Mouse (Mus musculus) neural tube, embryonic 10.5 days (tissue): ENCODE results near the gene Dgkg.
A peak's percentile ranks its signal among the peaks of the same experiment; 100 is the strongest.

Experiments used
- DNase-seq: peaks from one replicate; pipeline ENCODE4 v3.0.0-alpha.2; 2017; ENCODE audit warnings: low spot score; ENCODE audit errors: extremely low spot score

Gene Dgkg

DNA sequence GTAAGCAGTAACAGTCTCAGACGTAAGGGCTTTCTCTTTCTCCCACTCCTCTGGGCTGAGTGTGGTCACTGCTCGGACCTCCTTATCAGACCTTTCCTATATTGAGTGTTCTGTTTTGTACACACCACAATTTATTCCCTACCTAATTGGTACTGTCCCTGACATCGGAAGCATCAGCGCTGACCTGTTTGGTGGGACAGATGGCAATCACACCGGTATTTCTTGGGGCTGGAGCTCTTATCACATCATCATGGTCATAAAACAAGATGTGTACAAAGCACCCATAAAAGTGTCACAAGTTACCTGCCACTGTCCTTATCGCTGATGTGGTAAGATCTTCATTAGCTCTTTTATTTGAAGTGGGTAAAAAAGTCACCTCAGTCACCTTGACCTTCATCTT is 155.2 kb downstream of the Dgkg start:
- DNase-seq: no peak

DNA sequence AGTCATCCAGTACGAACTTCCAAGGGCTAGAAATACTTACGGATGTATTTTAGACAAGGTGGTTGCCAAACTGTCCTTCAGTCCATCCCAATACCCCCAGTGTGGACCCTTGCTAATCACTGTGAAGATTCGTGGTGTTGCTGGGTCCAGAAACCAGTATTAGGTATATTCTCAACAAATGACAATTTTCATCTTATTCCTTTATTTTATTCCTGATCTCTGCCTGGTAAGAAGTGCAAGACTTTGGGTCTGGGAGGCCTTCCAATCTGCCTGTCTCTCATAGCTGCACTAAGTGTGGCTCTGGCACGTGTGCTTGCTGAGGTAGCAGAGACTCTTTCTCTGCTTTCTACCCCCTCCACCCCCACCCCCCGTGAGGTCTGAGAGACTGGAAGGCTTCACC is 156.5 kb downstream of the Dgkg start:
- no peak for DNase-seq

DNA sequence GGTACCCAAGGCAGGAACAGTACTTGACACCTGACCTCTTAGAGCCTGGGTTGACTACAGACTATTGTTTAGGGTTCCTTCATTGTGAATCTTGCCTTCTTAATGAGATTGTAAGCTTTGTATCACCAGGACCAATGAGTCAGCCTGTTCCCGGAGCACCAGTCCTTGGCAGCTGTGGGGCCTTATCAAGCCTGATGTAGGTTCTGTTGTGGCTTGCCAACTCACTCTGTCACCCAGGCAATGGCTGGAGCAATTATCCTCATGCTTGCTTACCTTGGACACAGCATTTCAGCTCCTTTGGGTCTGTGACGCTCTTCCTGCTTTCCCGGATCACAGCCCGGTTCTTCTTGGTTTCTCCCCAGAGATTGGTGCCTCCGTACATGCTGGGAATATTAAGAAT is 157.1 kb downstream of the Dgkg start:
- DNase-seq: no peak

DNA sequence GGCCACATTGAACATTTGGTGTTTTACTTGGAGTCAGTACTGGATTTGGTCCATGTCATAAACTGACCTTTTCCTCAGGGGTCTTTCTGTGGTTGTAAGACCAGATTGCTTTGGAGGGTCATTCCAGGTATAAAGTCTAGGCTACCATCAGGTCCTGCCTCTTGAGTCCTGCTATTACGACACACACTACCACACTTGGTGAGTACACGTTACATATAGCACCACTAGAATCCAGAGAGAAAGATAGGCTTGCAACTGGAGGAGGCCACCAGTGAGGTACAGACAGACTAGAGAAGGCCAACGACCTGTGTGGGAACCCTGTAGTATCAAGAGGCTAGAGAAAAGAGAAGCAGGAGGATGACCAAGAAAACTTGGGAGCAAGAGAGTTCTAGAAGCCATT is 157.6 kb downstream of the Dgkg start:
- DNase-seq: no peak

DNA sequence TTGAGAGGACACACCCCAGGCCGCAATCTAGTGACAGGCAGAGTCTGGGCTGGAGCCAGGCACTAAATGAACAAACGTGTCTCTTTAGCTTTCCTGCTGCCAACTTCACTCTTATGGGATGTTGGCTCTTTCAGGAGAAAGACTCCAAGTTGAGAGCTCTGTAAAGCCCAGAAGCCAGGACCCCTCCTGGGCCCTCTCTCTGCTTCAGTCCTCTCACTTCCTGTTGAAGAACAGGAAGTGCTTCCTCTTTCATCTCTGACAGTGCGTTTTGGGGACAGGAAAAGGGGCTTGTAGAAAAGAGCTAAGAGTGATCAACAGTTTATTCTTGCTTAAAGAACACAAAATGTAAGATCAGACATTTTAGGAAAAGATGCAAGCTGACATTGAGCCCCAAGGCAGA is 159.0 kb downstream of the Dgkg start:
- no peak for DNase-seq

DNA sequence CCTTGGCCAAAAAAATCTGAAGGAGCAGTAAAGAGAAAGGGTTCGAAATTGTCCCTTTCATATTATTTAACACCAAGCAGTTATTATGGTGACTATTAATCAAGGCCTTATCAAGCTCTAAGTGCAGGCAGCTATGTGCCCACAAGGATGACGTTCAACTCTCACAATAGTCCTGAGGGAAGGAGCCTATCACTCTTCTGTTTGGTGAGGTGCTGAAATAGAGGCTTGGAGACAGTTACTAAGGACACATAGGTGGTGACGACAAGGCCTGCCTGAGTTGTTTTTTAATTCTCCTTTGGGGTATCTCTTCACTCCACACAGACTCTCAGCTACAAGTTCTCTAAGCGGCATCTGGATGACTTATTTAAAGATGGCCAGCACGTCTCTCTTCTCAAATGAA is 161.8 kb downstream of the Dgkg start:
- no peak for DNase-seq

DNA sequence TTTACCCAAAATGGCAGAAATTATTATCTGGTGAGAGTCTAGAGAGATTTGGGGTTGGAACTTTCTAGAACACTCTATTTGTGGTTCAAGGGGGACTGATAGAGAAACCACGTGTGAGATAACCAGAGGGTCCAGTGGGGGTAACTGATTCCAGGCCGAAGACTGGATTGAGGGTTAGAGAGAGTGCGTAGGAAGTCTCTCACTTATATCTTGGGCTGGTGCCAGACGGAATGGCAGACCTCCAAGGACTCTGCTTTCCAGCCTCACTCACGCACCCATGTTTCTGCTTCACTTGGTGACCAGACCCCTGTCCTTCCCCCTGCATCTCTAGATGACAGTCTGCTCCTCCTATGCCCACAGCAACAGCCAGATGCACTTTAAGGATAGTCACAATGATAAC is 162.2 kb downstream of the Dgkg start:
- DNase-seq: no peak

DNA sequence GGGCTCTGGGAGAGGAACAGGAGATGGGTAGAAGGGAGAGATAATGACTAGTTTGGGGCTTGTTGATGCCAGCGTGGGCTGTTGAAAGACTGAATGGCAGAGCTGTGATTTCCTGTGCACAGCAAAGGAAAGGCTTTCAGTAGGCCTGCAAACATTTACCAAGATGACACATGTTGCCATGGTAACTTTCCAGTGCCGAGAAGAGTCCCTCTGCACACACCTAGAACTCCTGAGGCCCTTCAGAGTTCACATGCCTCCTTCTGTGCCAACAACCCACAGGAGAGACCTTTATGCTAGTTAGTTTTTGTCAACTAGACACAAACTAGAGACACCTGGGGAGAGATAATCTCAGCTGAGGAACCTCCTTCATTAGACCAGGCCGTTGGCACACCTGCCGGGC is 163.6 kb downstream of the Dgkg start:
- no peak for DNase-seq

DNA sequence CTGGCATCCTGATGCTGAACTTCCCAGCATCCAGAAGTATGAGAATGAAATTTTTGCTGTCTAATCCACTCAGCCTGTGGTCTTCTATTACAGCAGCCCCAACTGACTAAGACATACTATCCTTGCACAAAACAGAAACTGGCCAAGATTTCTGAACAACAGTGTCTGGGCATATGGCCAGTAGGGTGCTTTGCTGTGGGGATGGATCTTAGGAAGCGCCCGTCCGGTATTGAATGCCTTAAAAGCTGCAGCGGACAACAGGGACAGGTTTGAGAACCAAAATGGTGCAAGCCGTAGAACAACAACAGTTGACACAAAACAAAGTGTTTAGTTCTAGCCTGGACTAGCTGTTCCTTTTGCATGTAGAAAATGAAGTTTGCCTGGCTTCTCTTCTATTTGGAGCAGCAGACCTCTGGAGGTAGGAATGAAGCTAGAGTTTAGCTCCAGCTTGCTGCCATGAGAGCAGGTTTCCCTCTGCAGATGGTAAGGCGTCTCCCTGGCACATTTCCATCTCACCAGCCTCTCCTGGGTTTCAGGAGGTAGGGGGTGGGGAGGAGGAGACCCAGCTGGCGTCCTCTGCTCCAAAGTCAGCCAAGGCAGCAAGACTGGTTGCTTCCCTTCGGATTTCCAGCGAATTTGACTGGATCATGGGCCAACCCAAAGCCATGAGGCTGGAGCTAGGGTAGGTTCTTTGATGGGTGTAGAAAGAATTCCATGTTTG is 165.4 kb downstream of the Dgkg start:
- DNase-seq: no peak

DNA sequence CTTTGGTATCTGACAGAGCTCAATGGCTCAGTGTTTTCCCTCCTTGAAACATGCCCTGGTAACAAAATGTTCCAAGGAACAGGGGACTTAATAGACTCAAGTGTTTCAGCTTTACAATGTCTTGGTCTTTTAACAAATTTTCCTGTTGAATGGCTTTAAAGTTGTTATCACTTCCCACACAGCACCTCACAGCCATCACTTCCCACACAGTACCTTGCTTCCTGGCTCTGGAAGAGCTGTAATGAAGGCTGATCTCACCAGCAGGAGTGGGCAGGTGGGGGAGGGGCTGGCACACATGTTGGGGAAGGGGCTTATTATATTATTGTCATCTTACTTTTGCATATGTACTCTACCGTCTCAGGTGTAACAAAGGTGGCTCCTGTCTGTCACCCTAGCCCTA is 173.1 kb downstream of the Dgkg start:
- no peak for DNase-seq

DNA sequence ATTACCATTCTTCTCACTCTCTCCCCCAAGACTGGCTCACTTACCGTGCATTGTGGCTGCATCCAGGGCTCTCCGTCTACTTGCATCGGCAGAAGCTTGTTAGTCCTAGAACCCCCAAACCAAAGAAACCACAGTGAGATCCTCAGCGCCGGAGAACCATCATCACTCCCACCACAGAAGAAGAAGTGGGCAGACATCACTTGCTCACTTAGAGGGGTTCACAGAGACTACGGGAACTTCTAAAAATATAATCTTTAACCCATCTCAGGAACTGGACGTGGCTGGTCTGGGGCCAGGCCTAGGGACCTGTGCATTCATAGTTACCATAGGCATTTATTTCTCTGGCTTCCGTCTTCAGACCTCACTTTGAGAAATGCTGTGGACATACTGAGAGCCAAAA is 177.7 kb downstream of the Dgkg start:
- DNase-seq: no peak

DNA sequence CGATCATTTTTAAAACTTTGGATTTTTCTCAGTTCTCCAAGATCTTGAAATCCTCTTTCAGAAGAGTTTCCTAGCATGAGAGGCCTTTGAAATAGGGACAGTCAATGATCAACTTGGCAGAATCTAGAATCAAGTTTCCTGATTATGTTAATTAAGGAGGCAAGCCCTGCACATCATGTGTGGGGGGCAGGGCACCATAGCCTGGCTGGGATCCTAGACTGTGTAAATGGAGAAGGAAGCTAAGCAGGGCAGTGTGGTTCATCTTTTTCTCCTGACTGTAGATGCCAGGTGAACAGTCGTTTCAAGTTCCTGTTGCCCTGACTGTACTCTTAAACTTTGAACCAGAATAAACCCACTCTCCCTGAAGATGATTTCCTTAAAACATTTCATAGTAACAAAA is 185.3 kb downstream of the Dgkg start:
- no peak for DNase-seq

DNA sequence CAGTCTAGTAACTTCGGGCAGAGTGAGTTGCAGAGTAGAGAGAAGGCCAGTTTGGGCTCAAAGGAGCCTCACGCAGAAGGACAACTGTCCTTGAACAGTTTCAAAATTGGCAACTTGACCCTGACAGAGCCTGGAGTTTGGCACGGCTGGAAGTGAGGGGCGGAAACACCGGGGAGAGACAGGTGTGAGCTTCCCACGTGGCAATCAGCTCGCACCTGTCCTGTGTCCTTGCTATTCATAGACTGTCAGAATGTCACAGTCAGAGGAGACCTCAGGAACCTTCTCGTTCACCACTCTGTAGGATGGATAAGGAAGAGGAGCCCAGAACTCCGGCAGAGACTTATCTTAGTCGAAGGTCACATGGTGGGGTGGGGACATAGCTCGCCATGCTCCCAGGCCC is 187.6 kb downstream of the Dgkg start:
- no peak for DNase-seq

DNA sequence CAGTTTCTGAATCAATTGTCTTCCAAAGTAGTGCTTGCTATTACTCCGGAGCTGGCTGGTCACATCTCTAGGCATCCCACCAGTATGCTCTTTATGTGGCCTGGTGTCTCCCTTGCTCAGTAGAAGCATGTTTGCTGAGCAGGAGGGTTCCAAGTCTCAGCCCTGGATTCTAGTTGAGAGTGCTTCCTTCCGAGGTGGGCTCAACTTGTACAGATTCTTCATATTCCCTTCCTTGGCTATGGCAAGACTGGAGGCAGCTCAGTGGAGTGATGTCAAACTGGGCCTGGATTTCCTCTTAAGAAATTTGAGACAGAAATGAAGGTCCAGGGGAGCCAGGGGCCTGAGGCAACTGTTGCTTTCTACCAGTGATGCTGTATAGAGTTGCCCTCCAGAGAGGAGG is 189.9 kb downstream of the Dgkg start:
- no peak for DNase-seq

DNA sequence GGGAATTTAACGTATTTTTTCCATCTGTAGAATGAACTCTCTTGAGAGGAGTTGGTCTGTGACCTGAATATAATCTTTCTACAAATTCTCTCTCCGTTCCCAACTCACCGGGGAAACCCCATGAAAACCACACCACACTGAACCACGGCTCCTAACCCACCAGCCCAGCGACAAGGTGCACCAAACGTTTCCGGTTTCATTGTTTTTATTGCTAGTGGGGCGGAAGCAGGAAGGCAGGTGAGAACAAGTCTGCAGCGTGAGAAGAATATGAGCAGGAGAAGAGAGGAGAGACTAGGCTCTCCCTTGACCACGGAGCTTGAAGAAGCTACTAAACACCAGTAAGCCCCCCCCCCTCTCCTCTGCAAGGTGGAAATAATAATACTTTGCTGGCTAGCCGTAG is 190.6 kb downstream of the Dgkg start:
- no peak for DNase-seq

DNA sequence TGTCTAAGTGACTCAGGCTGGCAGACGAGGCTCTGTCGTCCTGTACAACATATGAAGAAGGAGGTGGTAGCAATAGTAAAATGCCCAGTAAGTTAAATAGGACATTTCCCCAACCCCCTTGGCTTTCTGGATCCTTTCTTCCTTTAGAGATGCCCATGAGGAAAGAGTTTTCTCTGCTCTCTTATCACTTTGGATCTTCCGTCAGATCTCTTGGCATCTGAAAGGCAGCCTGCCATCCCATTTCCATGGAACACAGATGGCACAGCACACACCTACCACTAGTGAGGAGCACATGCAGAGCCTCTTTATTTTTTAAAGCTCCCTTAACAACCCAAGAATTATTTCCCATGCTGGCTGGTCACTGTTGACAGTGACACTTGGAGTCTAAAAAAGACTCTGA is 194.8 kb downstream of the Dgkg start:
- DNase-seq: no peak

DNA sequence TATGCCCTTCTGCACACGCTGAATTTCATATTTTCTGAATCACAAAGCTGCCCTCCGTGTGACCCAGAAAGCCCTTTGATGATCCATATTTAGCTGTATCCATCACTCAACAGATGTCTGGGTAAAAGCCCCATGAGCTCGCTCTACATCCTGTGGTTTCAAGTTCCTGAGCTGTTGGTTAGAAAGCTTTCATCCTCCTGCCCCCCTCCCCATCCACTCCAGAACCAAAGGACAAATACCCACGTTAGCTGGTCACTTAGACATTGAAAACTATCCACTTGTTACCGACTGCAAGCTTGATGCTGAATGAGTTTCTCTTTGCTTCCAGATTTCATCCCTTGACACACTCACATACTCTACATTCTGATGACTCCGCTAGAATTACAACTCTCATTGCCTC is 195.3 kb downstream of the Dgkg start:
- DNase-seq: no peak

DNA sequence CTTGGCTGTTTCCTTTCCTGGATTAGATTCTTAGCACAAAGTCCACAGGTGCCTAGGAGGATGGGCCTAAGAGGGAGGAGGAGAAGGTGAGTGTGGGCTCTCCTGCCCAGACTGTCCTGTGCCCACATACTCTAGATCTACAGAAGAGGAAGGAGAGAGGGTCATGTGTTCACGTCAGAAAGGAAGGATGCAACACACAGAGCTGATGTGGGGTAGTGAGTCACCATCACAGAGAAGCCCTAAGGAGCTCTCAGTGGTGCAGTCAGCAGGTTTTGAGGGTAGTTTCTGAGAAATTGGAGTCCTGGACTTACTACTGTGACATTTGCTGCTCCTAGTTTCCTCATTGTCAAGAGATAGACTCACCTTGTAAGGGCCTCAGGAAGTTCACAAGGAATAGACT is 196.1 kb downstream of the Dgkg start:
- DNase-seq: no peak

DNA sequence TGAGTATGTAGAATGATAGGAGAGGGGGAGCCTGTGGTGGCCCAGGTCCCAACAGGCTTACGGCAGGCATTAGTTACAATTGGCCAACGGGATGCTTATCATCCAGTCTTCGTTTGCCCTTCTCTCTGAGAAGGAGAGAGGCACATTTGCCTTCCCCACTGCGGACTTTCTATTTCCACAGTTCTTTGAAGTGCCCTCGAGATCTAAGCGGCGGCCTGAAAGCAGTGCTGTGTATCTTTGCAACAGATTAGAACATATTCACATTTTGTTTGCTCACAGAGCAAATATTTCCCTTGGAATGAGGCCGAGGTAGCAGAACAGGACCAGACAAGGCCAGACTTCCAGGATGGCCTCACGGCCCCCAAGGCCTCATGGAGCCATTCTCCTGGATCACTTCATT is 204.9 kb downstream of the Dgkg start:
- no peak for DNase-seq

DNA sequence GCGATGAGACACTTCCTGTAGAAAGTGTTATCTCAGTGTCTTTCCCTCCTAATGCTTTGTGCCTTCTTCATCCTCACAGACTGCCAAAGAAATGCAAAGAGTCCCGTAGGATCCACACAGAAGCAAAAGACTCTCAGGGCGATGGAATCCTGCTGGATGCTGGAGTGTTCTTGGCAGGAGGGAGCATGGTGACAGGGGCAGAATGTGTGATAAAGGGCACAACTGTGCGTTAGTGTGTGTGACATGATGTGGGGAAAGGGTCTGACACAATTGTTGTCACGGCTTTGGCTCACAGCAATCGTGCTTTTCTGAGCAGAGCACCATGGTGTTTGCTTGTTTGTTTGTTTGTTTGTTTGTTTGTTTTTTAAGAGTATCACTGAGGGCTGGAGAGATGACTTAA is 208.9 kb downstream of the Dgkg start:
- DNase-seq: no peak

DNA sequence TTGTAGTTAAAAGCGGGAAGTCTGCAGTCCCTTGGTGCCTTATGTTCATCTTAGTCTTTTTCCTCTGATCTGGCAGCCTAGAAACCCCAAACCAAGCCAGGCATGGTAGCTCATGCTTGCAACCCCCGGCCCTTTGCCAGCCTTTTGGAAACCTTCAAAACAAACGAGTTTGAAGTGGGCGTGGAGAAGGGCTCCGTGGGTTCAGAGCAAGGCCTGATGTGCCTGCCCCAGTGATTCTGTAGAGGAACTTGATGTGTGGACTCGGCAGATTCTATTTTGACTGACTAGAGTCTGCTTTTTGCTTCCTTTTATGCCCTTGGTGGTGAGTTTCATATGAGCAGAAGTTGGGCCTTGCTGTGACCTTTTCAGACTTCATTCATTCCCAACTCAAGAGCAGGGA is 212.2 kb downstream of the Dgkg start:
- no peak for DNase-seq

DNA sequence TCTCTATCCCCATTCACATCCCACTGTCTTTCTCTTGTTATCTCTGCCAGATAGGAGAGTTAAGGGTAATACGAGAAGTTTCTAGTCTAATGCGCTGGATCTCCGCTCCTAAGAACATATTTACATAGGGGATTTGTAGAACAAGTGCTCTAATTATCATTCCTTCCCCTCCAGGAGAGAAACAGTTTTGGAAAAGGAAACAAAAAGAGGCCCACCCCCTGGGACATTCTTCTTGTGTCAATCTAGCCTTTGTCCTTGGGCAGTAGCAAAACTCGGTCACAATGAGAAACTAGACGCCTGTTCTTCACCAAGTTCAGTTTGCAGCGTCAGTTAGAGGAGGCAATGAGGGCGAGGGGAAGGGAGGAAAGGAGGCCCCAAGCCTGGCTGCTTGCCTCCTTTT is 214.8 kb downstream of the Dgkg start:
- DNase-seq: no peak

DNA sequence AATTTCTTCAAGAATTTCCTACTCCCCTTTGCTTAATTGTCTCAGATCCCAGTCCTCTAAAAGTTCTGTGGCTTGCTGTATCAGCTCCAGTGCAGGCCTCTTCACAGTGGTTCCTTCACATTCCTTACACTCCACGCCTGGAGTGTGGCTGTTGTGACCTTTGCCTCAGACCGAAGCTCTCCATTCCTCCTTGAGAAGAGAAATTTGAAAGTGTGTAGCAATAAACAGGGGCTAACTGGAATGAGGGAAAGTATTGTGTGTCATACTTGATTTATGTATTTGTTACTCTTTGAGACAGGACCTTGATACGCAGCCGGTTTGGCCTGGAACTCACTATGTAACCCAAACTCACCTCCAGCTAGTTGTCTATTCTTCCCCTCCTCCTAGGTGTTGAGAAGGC is 215.7 kb downstream of the Dgkg start:
- DNase-seq: no peak

DNA sequence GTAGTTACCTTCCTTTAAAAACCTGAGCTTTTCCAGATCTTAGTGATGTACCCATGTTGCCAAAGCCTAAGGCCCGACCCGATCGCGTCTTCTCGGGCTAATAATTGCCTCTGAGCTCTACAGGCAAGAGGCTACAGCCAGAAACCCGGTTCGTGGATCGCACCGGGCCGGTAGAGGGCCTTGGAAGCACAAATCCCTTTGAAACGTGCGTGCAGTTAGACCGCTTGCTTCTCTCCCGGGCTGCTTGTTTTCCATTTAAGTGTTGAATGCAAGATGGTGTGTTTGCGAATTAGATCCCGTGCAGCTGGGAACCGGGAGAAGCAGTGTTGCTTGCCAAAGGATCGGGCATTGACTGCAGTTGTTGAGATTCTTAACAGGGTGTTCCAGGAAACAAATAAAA is 216.8 kb downstream of the Dgkg start:
- peak; percentile 60 for DNase-seq
